Mouse (Mus musculus): ENCODE data around the gene Mccc2. TPM values are rescaled to one million over a fixed set of nuclear protein-coding genes. Genes with fewer than 3 reads are reported as not detected.

The Mccc2 gene
- polyA plus RNA-seq, 1 experiment from 2014 or later = 55.1 TPM

Other genes with a start within 250 kb of the Mccc2 start
- gene Cartpt, start 114.5 kb downstream of the Mccc2 start, polyA plus RNA-seq (2016; fragmentation: Nextera tagmentation; extraction: Ambion mirVana) = 3.9 and 4.0 TPM in 2 replicates
- 33.6 and 35.6 TPM in 2 replicates for gene Bdp1, start 88.4 kb upstream of the Mccc2 start, polyA plus RNA-seq (2016; fragmentation: Nextera tagmentation; extraction: Ambion mirVana)
- 247 and 257 TPM in 2 replicates for gene Serf1, start 92.4 kb upstream of the Mccc2 start, polyA plus RNA-seq (2016; fragmentation: Nextera tagmentation; extraction: Ambion mirVana)
- 57.7 and 59.5 TPM in 2 replicates for gene Smn1, start 109.2 kb upstream of the Mccc2 start, polyA plus RNA-seq (2016; fragmentation: Nextera tagmentation; extraction: Ambion mirVana)
- gene Naip2, start 186.5 kb upstream of the Mccc2 start, polyA plus RNA-seq (2016; fragmentation: Nextera tagmentation; extraction: Ambion mirVana) = 0.13 and 0.18 TPM in 2 replicates
- 0.05 and 0.06 TPM in 2 replicates for gene Naip5, start 230.7 kb upstream of the Mccc2 start, polyA plus RNA-seq (2016; fragmentation: Nextera tagmentation; extraction: Ambion mirVana)